Comparison of ENCODE assay signal across 22 mouse cellular contexts in genomic region chr2:57304212-57304611, GRCm38 (mm10).
"Had no signal": no experiment of that assay in that cellular context is flagged by ENCODE, and none has a peak within 500 bp of the region (broad histone marks: within the 10 kb centered on the region; RNA-seq: fewer than 3 reads in every experiment).

No protein-coding gene starts in this region.

- H3K4me3 ChIP-seq: gastrocnemius, adult 2 months; heart, embryonic 10.5 days; heart, embryonic 12.5 days; hindbrain, embryonic 10.5 days; hindbrain, embryonic 15.5 days; intestine, embryonic 15.5 days; limb, embryonic 13.5 days; limb, embryonic 15.5 days; liver, embryonic 12.5 days had no signal

- H3K36me3 ChIP-seq: heart, embryonic 12.5 days; hindbrain, embryonic 15.5 days; intestine, embryonic 15.5 days; limb, embryonic 13.5 days; limb, embryonic 15.5 days had no signal

- H3K4me2 ChIP-seq: heart, embryonic 12.5 days; hindbrain, embryonic 15.5 days; intestine, embryonic 15.5 days; limb, embryonic 13.5 days; limb, embryonic 15.5 days; liver, embryonic 12.5 days had no signal

- H3K9me3 ChIP-seq: heart, embryonic 10.5 days; heart, embryonic 12.5 days; hindbrain, embryonic 10.5 days; hindbrain, embryonic 15.5 days; intestine, embryonic 15.5 days; limb, embryonic 13.5 days; limb, embryonic 15.5 days; liver, embryonic 12.5 days had no signal

- H3K9ac ChIP-seq: heart, embryonic 12.5 days; hindbrain, embryonic 15.5 days; intestine, embryonic 15.5 days; limb, embryonic 13.5 days; limb, embryonic 15.5 days; liver, embryonic 12.5 days had no signal

- H3K27ac ChIP-seq: gastrocnemius, adult 2 months; heart, embryonic 10.5 days; hindbrain, embryonic 10.5 days; hindbrain, embryonic 15.5 days; intestine, embryonic 15.5 days; limb, embryonic 13.5 days; limb, embryonic 15.5 days; liver, embryonic 12.5 days had no signal

- H3K27me3 ChIP-seq: heart, embryonic 12.5 days; hindbrain, embryonic 15.5 days; intestine, embryonic 15.5 days; limb, embryonic 13.5 days; limb, embryonic 15.5 days; liver, embryonic 12.5 days had no signal

- H3K4me1 ChIP-seq: intestine, embryonic 15.5 days; limb, embryonic 15.5 days; liver, embryonic 12.5 days had no signal

- ATAC-seq: inflammation-experienced regulatory T-cells, adult 6 months; intestine, embryonic 15.5 days; intestine, postnatal 0 days; liver, embryonic 12.5 days had no signal

- DNase-seq: gastrocnemius, adult 2 months; gastrocnemius, postnatal 10 days; gastrocnemius, postnatal 25 days; heart, adult 18-20 months; heart, postnatal 4 days; kidney, adult 18-20 months; kidney, adult 8-10 months; kidney, postnatal 10 days; kidney, postnatal 25 days; layer of hippocampus, adult 9-11 months; layer of hippocampus, postnatal 36 days; left cerebral cortex, postnatal 4 days had no signal
